Mouse (Mus musculus) embryonic fibroblast, embryonic 13.5 days (primary cell): ENCODE measurements around the gene Hist1h2ac.

Experiments
- CTCF ChIP-seq: IDR thresholded peaks from 2 replicates; pipeline ENCODE4 v1.5.1; 2011; ENCODE audit warnings: mild to moderate bottlenecking, control low read depth, low read length, moderate library complexity, borderline replicate concordance; ENCODE audit not compliant: insufficient read depth
- POLR2A ChIP-seq: IDR thresholded peaks from 2 replicates; pipeline ENCODE4 v1.6.1; 2011; ENCODE audit warnings: low read depth, mild to moderate bottlenecking, control low read depth, low read length, moderate library complexity

DNA sequence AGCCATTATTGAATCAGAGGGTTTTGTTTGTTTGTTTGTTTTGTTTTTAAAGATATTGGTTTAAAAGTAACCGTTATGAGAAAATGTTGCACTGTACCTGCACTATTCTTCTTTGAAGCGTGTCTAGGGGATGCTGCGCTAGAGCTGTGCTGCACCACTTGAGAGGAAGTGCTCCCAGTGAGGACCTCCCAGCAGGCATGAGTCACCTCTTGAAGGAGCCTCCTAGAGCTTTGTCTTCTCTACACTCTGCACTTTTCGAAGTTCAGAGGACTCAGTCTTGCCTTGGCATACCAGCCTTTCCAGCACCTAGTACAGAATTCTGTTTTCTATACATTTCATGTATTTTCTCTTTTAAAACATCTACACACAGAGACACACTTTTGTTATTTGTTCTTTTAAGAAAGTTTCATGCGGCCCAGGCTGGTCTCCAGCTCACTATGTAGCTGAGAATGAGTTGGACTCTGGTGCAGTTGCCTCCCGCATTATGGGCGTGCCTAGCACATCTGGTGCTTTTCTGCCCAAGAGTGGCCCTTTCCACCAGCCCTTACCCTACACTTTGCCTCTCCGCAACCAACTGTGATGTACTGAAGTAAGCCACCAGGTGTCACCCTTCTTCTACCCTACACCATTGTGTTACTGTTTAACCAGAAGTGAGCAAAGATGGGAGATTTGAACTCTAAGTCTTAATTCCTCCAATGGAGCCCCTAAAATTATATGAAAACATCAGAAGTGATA is 17.2 kb upstream of the Hist1h2ac start:
- TF ChIP-seq POLR2A (no peak), CTCF (peak; percentile 51; the same call in 1 of the 2 replicates)
